Mouse (Mus musculus) embryonic fibroblast, embryonic 13.5 days (primary cell): Measurements from ENCODE around the gene Atp8a2.

Experiments
- CTCF ChIP-seq: IDR thresholded peaks from 2 replicates; pipeline ENCODE4 v1.5.1; 2011; ENCODE audit warnings: mild to moderate bottlenecking, control low read depth, low read length, moderate library complexity, borderline replicate concordance; ENCODE audit not compliant: insufficient read depth
- POLR2A ChIP-seq: IDR thresholded peaks from 2 replicates; pipeline ENCODE4 v1.6.1; 2011; ENCODE audit warnings: low read depth, mild to moderate bottlenecking, control low read depth, low read length, moderate library complexity

GRCm38 (mm10) chr14:59793841-59794240, 403.1 kb downstream of the Atp8a2 start:
- TF ChIP-seq CTCF (no peak), POLR2A (no peak)
